Mouse (Mus musculus): ENCODE data around the gene Ptprr.

GRCm38 (mm10) chr10:116220336-116221118, 202.5 kb downstream of the Ptprr start:
- TF ChIP-seq CTCF (IDR thresholded peaks at IDR 0.05; ENCODE audit: extremely low read depth, insufficient read depth, low read length) (no peak), POLR2A (IDR thresholded peaks at IDR 0.05; ENCODE audit: extremely low read depth, insufficient read depth, low read length) (no peak)

Data from cortical plate, adult 2 months (tissue).